Mouse (Mus musculus) mature B cell (primary cell): ENCODE measurements at regions not wholly inside any gene's neighbourhood (a gene's known extent, or its start where the extent isn't known, plus 50 kb on each side); places are given as distances from the start of the nearest gene placed in this dataset.

ENCODE experiments used
- in situ Hi-C: fragments of 300-500 bp; cut with MboI; formaldehyde crosslinking; loops from 2 replicates; pipeline ENCODE4 v1.14.3; 2019

DNA sequence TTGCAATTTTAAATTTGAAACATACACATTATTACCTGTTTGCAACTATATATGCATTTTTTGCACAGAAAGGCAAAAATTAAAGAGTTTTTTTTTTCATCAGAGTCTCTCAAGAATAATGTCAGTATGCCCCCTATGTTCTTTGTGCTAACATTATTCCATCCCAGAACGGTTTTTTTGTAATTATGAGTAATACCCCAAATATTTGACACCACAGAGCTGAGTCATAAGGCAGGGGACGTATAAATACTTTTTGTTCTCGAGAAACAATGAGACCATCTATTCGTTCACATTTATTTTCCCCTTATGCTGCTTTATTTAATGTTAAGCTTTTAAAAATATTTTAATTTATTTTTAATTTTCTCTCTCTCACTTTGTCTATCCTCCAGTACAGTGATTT is 578.5 kb downstream of the Cetn3 start:
- in situ Hi-C loops, result no loop called here

DNA sequence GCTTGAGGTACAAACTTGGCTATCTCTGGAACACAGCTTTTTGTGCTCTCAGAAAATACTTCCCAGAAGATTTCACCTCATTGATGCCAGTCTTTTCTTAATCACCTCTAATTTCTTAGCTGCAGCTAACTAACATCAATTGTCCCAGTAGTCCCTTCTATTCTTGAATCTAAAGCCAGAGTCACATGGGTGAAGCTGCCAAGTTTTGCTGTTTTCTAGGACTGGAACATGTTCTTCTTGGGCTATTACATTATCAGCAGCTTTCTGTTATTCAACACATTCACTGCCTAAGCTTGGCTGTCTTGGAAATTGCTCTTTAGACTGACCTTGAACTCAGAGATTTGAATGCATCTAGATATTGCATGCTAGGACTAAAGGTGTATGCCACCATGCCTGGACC is 583.9 kb downstream of the Cetn3 start:
- in situ Hi-C loops, result no loop called here

DNA sequence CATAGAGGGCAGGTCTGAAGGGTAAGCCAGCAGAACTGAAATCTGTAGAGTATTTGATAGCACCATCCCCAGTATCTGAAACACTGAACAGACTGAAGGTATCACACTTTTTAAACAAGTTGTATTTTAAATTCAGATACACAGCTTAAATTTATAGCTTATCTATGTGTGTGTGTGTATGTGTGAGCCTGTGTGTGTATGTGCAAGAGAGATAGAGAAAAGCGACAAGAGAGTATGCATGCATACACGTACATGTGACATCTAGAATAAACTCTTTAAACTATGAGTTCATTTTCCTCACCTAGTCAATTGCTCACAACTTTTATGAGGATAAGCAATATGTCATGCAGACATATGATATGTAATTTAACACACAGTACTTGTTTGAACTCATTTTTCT is 588.7 kb downstream of the Cetn3 start:
- in situ Hi-C loops, result no loop called here

DNA sequence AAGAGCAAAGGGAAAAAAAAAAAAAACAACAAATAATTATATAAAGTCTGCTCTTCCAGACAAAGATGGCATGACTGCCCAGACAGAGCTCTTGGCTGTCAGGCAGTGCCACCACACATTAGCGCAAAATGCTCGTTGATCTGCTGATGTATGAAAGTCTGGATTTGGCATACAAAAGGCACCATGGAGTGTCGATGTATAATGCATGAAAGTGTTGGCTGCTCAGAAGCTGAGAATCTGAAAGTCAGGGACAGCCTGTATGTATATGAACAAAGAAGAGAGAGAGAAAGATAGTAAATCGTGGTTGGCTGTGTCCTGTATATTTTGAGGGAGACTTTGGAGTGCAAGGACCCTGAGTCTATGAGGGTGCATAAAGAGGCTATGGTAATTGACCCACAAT is 589.7 kb downstream of the Cetn3 start:
- in situ Hi-C loops, result no loop called here

DNA sequence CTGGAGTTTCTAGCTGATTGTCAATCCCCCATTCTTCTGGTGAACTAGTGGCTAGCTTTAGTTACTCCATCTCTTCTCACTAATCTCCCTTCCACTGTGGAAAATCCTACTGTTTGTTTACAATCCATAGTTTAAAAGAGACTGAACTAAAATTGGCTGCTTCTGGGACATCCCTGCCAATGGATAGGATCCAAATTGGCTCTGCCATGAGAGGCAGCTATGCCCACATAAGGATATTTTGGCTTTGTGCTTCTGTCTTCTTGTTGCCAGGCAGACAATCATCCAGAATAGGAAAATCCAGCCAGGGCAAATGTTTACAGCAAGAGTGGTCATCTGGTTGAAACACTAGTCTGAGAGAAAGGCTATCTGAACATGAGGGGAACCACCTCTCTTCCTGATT is 610.0 kb downstream of the Cetn3 start:
- in situ Hi-C loops, result no loop called here

DNA sequence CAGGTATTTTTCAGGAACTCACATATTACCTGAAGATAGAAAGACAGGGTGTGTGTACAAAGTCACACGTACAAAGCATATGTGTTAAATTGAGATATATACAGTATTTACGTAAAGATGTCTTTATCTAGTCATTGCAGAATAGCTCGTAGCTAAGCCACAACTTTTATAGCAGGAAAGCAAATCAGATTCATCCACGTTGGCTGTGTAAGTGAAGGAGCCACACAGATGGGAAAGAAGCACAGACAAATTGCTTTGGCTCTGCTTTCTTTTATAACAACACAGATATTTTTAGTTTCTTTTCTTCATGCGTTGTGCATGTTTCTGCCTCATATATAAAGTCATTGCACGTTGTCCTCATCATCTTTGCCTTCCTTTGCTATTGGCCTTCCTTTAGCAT is 610.6 kb downstream of the Cetn3 start:
- in situ Hi-C loops, result no loop called here

DNA sequence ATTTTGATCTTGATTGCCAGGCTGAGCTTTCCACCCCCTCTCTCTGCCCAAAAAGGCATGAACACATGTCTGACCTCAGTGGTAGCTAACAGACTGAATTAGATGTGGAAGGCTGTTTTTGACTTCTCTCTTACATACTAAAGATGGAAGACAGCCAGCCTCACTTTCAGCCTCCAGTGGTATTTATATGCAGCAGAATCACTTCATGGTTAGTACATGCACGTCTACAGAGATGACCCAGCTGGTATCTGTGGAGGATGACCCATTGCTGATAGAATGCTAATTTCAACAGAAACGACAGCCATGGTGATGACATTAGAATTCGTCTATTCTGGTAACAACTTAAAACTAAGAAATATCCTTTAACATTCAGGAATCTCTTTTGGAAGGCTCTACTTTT is 630.8 kb downstream of the Cetn3 start:
- in situ Hi-C loops, result no loop called here

DNA sequence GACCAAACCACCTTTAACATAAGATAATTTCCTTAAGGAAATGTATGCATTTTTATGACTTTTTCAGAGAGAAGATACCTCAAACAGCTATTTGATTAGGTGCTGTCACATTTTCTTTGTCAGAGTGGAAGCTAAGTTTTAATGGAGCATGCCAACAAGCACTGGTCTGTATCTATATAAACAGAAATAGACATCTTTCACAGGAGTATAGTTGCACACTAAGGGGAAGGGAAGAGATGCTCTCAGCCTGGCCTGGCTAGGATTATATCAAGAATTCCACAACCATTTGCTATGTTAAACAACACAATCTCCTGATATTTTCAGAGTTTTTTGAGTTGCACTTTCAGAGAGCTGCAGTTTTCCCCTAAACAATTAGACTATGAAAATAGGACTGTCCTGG is 638.1 kb downstream of the Cetn3 start:
- in situ Hi-C loops, result no loop called here

DNA sequence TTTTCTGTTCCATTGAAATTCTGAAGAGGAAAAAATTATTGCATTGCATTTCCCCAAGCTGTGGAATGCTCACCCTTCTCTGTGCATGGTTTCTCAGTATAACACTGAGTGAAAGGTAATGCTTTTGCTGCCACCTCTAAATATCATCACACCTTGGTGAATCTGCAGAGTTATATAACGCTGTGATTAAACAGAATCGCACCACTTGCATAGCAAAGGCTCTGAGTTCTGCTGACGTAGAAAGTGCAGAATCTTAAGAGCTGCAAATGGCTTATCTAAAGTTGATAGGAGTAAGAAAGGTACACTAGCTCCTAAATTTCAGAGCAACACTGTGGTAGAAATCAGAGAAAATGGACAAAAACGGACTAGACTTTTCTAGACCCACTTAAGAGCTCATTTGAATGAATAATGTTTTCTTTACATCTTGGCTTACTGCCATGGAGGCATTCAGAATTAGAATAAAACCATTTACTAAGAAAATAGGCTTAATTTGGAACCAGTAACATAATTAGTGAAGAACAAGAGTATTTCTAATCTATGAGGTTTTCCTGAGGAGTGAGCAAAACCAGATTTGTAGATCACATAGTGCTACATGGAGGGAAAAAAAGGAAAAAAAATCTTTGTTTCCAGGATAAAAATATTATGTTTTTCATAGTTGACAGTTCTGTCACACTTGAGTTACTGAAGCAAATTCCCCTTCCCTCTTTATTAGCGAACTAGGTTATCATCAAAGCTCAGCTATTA is 641.2 kb downstream of the Cetn3 start:
- in situ Hi-C loops, result no loop called here

DNA sequence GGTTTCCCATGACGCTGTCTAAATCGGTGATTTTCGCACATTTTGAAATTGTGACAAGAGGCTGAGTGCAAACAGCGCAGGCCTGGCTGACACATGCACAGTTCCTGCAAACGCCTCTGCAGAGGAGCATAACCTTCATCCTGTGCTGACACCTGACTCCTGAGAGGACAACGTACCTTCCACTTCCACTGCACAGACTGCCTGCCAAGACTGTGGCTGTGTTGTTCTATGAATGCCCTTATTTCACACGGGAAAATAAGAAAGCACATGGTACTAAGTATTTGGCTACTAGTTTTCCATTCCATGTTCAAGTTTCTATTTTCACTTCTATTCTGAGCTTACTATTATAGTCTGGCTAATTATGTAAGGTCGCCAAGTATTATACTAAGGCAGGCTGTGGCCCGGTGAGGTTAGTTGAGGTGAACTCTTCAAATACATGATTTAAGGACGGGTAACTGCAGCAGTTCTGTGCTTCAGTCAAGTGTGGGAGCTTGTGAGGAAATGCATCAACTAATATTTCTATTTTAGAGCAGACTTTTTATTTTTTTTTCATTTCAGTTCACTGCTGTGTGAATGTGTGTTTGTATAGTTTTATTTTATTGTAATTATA is 642.0 kb downstream of the Cetn3 start:
- in situ Hi-C loops, result no loop called here

DNA sequence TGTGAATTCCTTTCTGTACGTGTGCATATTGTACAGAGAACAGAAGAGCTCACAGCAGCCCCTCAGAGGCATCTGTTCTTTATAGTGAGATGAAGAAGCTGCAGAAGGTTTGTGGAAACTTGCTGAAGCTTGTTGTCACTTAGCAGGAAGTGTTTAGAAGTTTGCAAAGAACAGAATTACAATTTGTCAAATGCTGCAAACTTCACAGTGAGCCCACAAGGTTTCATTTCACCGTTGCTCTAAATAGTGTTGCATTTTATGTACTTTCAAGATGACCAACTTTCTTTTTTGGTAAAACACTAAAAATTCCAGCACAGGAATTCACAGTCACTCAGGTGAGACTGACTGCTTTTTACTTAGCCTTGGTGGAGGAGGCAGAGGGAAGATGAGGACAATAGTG is 649.5 kb downstream of the Cetn3 start:
- in situ Hi-C loops, result no loop called here

DNA sequence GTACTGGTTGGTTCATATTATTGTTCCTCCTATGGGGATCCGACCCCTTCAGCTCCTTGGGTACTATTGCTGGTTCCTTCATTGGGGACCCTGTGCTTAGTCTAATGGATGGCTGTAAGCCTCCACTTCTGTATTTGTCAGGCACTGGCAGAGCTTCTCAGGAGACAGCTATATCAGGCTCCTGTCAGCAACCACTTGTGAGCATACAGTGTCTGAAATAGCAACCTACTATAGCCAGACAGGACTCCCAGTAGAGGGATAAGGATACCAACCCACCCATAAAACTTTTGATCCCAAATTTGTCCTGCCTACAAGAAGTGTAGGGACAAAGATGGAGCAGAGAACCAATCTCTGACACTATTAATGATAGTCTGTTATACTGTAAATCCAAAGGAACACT is 656.4 kb downstream of the Cetn3 start:
- in situ Hi-C loops, result no loop called here

DNA sequence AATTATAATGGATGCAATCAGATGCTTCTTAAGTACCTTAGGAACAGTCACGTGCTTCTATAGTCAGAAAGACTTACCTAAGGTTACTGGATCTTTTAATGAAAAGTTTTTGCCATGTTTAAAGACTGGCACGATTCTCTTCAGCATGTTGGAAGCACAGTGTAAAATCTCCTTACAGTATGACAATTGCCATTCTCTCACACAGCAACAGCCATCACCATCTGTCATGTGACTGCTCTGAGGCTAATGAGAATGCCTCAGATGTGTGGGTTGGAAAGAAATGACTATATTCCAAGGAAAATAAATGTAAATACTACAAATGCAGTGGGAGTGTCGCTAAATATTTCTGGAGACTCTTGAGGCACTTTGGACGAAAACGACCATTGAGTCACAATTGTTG is 670.8 kb downstream of the Cetn3 start:
- in situ Hi-C loops, result no loop called here

DNA sequence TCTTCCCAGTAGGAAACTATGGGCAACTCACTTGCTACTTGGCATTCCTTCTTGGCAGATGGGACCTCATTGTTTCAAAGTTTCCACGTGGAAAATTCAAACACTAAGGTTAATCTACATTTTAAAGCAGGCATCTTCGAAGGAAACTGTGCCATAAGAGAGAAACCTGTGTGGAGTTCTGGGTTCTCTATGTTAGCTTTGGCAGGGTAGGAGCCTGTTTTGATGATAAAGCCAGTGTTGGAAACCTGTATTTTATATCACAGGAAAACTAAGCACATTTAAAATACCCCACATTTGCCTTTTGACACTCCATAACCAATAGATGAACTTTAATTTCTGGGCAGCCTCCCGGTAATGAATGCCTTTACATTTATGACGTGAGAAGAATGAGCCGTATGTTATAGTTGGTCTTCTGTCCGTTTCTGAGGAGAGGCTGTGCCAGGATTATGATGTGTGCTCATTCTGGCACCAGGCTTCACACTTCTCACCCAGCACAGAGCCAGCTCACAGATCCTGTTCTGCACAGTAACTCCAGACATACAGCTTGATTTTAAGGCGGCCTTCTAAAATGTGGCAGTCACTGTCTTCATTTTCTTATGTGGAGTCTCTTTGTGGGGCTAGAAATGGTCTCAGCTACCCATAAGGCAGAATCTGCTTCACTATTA is 700.5 kb downstream of the Cetn3 start:
- in situ Hi-C loops, result loop anchor here (25.0 kb wide), 1 partner anchor 1179 kb away; no protein-coding TSS in a partner anchor

DNA sequence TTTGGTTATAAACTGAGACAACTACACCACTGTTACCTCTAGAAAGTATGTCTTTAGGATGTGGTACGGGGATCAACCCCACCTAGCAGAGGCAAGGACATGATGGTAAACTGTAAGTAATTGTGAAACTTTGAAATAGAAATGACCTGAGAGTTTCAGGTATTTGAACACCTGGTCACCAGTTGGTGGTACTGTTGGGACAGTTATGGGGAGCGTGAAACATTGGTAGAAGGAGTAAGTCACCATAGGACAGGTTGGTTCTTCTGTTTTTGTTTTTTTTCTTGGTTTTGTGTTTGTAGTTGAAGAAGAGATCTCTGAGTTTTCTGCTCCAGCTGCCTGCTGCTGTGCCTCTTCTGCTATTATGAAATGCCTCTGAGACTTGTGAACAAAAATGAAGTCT is 713.7 kb downstream of the Cetn3 start:
- in situ Hi-C loops, result loop anchor here (25.0 kb wide), 1 partner anchor 1166 kb away; no protein-coding TSS in a partner anchor

DNA sequence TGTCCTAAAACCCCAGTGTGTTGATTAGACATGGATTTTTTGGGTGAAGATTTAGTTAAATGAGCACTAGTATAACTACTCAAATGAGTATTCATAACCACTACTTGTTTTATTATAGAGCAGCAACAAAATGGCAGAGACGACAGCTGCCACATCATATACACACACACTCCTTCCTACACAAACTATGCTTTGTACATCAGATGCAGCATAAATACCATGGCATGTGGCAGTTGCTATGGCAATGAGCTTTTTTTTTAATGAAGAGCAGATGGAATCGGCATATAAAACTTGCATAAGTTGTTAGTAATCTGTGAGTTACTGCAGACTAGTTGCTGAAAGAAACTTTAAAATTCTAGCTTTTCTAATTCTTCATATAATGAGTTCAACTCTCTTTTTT is 725.3 kb downstream of the Cetn3 start:
- in situ Hi-C loops, result no loop called here

DNA sequence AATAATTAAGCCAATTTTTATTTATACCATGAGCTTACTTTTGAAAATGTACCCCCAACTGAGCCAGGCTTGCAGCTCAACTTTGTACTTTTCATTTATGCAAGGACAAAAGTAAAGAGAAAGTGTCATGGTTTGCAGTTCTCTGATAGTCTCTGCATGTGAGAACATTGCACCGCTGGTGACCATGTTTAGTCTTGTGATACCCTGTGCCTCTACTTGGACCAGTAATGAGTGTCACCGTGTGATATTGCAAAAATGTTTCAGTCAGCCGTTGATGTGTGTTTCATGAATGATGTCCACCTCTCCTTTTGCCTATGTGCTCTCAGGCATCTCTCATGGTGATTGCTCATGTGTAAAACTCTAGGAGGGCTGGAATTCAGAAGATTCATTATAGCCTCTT is 726.6 kb downstream of the Cetn3 start:
- in situ Hi-C loops, result no loop called here
